ENCODE assay signal across 20 mouse cellular contexts in genomic region chr1:153095328-153095727, GRCm38 (mm10).
DNase-seq lines count a peak whose midpoint lies in the region; ATAC-seq and TF ChIP-seq lines count a peak whose summit lies in the region.
"Had no signal": no experiment of that assay in that cellular context is flagged by ENCODE, and none has a peak within 500 bp of the region (broad histone marks: within the 10 kb centered on the region; RNA-seq: fewer than 3 reads in every experiment).

No protein-coding gene starts in this region.

- H3K4me2 ChIP-seq in lung, embryonic 14.5 days: no peak overlapping the region
- H3K4me2 ChIP-seq: embryonic facial prominence, embryonic 13.5 days; forebrain, embryonic 12.5 days; heart, embryonic 11.5 days; heart, embryonic 15.5 days; hindbrain, embryonic 13.5 days had no signal

- no peaks in the 10 kb centered on the region for H3K9me3 ChIP-seq in lung, embryonic 14.5 days (ENCODE audit: low read depth, low read length)
- H3K9me3 ChIP-seq in E14TG2a.4 (ENCODE audit: low read length) (no peaks in the 10 kb centered on the region), ES-Bruce4 (replicated peaks; ENCODE audit: control insufficient read depth, insufficient read depth, low read length, poor library complexity, severe bottlenecking) (no peaks in the 10 kb centered on the region)
- H3K9me3 ChIP-seq: embryonic facial prominence, embryonic 13.5 days; forebrain, embryonic 12.5 days; heart, embryonic 15.5 days; hindbrain, embryonic 13.5 days had no signal

- peak overlapping the region; percentile 33; the same call in 1 of the 2 replicates for H3K27ac ChIP-seq in lung, embryonic 14.5 days (ENCODE audit: low read depth)
- peak overlapping the region; percentile 96 for H3K27ac ChIP-seq in ES-Bruce4 (ENCODE audit: insufficient read depth, low read length)
- H3K27ac ChIP-seq: forebrain, embryonic 12.5 days; heart, adult 2 months; heart, embryonic 15.5 days; hindbrain, embryonic 13.5 days; hindbrain, postnatal 0 days had no signal

- H3K36me3 ChIP-seq in lung, embryonic 14.5 days (ENCODE audit: insufficient read depth): no peaks in the 10 kb centered on the region
- peaks cover 5% of the 10 kb centered on the region for H3K36me3 ChIP-seq in E14TG2a.4 (ENCODE audit: insufficient read depth, low read length)
- H3K36me3 ChIP-seq in ES-Bruce4 (ENCODE audit: control insufficient read depth, insufficient read depth, low read length, poor library complexity, severe bottlenecking): no peaks in the 10 kb centered on the region
- H3K36me3 ChIP-seq: embryonic facial prominence, embryonic 13.5 days; forebrain, embryonic 12.5 days; heart, embryonic 15.5 days had no signal

- ATAC-seq in lung, embryonic 14.5 days (ENCODE audit: insufficient read depth): no peak
- ATAC-seq: forebrain, embryonic 16.5 days; hindbrain, postnatal 0 days had no signal

- no peak for TF ChIP-seq POLR2A in ES-Bruce4 (IDR thresholded peaks at IDR 0.05; ENCODE audit: insufficient read depth, low read length)

- peaks cover 13% of the 10 kb centered on the region for H3K4me1 ChIP-seq in lung, embryonic 14.5 days (ENCODE audit: insufficient read depth)
- H3K4me1 ChIP-seq in E14TG2a.4 (replicated peaks; ENCODE audit: low read depth, low read length) (peaks cover 94% of the 10 kb centered on the region), ES-Bruce4 (ENCODE audit: control insufficient read depth, insufficient read depth, low read length) (peaks cover 6% of the 10 kb centered on the region)

- no peak for DNase-seq in lung, embryonic 14.5 days
- DNase-seq in lung, postnatal 36 days: no peak
- DNase-seq in ZHBTc4 (ENCODE audit: low read depth, low spot score): peak; percentile 71
- no peak for DNase-seq in cerebellum, postnatal 4 days (ENCODE audit: low spot score in 2 of 2)
- DNase-seq: adrenal gland, postnatal 10 days; cerebellum, adult 11-12 months; cerebellum, adult 9-10 months; cerebellum, postnatal 25 days; gastrocnemius, postnatal 14 days; heart, adult 2 months; heart, postnatal 14 days had no signal

- WGBS in lung, embryonic 14.5 days: 67% methylated on average over 6 of the region's 6 CpGs

- no peak overlapping the region for H3K4me3 ChIP-seq in lung, embryonic 14.5 days (ENCODE audit: low read depth, low read length)
- H3K4me3 ChIP-seq in E14TG2a.4 (replicated peaks; ENCODE audit: low read length) (peak overlapping the region; percentile 78), ES-Bruce4 (ENCODE audit: low read depth, low read length) (peak overlapping the region; percentile 58)
- H3K4me3 ChIP-seq: embryonic facial prominence, embryonic 13.5 days; forebrain, embryonic 12.5 days; heart, adult 2 months; heart, embryonic 15.5 days; hindbrain, embryonic 13.5 days had no signal

- no peaks in the 10 kb centered on the region for H3K27me3 ChIP-seq in lung, embryonic 14.5 days (ENCODE audit: insufficient read depth, low read length)
- H3K27me3 ChIP-seq in E14TG2a.4 (ENCODE audit: insufficient read depth, low read length): no peaks in the 10 kb centered on the region
- H3K27me3 ChIP-seq in ES-Bruce4 (ENCODE audit: control insufficient read depth, insufficient read depth, low read length, poor library complexity, severe bottlenecking): no peaks in the 10 kb centered on the region
- H3K27me3 ChIP-seq: heart, embryonic 15.5 days had no signal

- TF ChIP-seq EP300 in ES-Bruce4 (IDR thresholded peaks at IDR 0.05; ENCODE audit: insufficient read depth, low read depth, low read length): peak; percentile 97

- TF ChIP-seq CTCF in lung, embryonic 14.5 days (IDR thresholded peaks at IDR 0.05; ENCODE audit: low read depth): no peak
- TF ChIP-seq CTCF in E14TG2a.4 (conservative IDR thresholded peaks at IDR 0.05; ENCODE audit: low read length) (no peak), ES-Bruce4 (IDR thresholded peaks at IDR 0.05; ENCODE audit: low read depth, low read length) (no peak)

- H3K9ac ChIP-seq in lung, embryonic 14.5 days: no peak overlapping the region
- no peak overlapping the region; the same call in 1 of the 2 replicates for H3K9ac ChIP-seq in ES-Bruce4 (ENCODE audit: low read depth, poor library complexity, severe bottlenecking)
- H3K9ac ChIP-seq: embryonic facial prominence, embryonic 13.5 days; forebrain, embryonic 12.5 days; heart, embryonic 15.5 days; hindbrain, embryonic 13.5 days had no signal
